Mouse (Mus musculus) G1E (cell line): ENCODE data around the gene Clec16a.

Experiments
- CTCF ChIP-seq: IDR thresholded peaks from 2 replicates; pipeline ENCODE4 v1.5.1; 2012; ENCODE audit warnings: low read depth, low read length, inconsistent platforms, mixed read lengths
- GATA1 ChIP-seq: IDR thresholded peaks from 2 replicates; pipeline ENCODE4 v1.6.1; 2012; ENCODE audit warnings: borderline replicate concordance, low read length, inconsistent platforms, mixed read lengths
- POLR2AphosphoS5 ChIP-seq: IDR thresholded peaks from 2 replicates; pipeline ENCODE4 v1.6.1; 2012; ENCODE audit warnings: low read depth, low read length, inconsistent platforms; ENCODE audit not compliant: insufficient replicate concordance
- TAL1 ChIP-seq: conservative IDR thresholded peaks from 2 replicates; pipeline ENCODE4 v1.6.1; 2012; ENCODE audit warnings: low read depth, low read length, inconsistent platforms, mixed read lengths

DNA sequence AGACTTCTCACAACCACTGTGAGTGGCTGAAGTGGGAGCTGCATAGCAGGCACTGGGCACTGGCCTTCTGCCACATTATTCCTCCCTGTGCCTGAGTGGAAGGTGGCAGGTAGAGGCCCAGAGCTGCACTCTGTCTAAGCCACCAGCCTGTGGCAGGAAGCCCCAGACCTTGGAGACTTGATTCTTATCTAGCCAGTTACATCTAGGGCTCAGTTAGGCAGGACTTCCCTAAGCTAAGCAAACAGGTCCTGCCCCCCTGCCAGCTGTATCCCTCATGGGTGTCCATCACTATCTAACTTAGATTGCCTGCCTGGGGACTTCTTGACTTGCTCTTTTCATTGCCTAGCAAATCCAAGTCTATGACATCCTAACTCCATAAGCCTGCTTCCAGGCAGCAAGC, 127.4 kb downstream of the Clec16a start:
- no peak for TF ChIP-seq CTCF
- TF ChIP-seq TAL1, result no peak
- TF ChIP-seq POLR2AphosphoS5, result no peak
- no peak for TF ChIP-seq GATA1
